Mouse (Mus musculus): Measurements from ENCODE around the gene Clec3a. TPM values are rescaled to one million over a fixed set of nuclear protein-coding genes. Genes with fewer than 3 reads are reported as not detected.

The Clec3a gene
- not detected in 2 replicates for polyA plus RNA-seq (2015; fragmentation: Nextera tagmentation; extraction: Ambion mirVana)

DNA sequence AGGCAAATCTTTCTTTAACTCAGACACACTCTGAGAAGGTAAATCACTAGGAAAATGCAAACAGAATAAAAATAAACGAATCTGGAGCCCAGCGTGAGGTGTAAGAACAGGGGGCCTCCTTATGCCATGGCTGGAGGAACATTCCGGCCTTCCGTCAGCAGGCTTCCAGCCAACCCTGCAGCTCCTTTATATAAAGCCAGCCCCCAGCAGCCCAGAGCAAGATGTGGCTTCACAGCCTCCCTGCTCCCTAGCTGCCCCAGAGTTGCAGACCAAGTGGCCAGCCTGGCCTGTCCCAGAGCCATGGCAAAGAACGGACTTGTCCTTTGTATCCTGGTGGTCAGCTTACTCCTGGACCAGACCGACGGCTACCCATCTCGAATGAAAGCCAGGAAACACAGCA, at the start of gene Clec3a:
Clec3a (plus strand) TSS at position 301 of the 400 bp plus-strand sequence.
- no peak within 1 kb of the TSS for H3K4me3 ChIP-seq (replicated peaks)
- no peak within 1 kb of the TSS for H3K4me2 ChIP-seq
- WGBS (ENCODE audit: insufficient replicate concordance) = 63% methylated on average over 8 of the region's 8 CpGs
- DNase-seq (no peak), ATAC-seq (ENCODE audit: low read depth) (no peak)
- H3K27ac ChIP-seq = no peak within 1 kb of the TSS
- H3K4me1 ChIP-seq (replicated peaks) = no peaks in the 10 kb centered on the region
- H3K27me3 ChIP-seq = no peaks in the 10 kb centered on the region
- H3K9ac ChIP-seq = no peak within 1 kb of the TSS
- H3K9me3 ChIP-seq (replicated peaks) = no peaks in the 10 kb centered on the region
- no peaks in the 10 kb centered on the region for H3K36me3 ChIP-seq

DNA sequence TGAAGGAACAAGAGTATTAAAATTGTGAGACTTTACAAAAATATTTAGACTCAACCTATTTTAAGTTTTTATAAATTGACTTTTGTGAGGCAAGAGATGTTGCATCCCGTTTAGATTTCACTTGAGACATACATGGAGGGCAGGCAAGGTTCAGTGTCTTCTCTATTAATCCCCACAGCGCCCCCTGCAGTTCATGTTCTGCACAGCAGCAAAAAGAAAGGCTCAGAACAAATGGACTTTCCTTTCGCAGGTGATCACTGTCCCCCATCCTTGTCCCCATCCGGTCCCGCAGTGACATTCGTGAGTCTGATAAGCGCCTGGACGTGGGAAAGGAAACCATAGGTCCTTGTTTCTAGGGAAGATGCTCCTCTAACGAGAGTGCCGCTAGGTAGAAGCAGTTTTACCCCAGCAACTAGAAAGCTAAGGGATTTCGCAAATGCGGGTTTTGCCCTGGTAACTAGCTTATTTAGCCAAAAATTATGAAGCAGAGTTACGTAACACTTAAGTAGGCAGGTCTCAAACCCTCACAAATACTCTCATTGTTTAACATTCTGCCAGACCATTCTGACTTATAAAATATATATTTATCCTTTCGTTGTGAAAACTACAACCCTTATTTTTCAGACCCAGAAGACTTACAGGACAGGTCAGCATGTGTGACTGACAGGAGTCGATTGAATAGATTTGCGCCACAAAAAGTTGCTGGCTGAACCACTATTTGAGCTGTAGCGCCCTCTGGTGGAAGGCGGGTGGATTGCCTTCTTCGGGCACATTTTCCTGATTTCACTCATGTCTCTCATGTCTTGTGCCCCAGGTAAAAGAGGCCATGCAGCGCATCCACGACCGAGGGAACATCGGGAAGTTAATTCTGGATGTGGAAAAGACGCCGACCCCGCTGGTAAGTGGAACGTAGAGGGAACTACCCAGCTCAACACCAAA, 48.6 kb upstream of the Clec3a start:
- Histone ChIP-seq H3K27ac (no peak overlapping the region), H3K4me2 (no peak overlapping the region)
- ATAC-seq (ENCODE audit: low read depth) = no peak

DNA sequence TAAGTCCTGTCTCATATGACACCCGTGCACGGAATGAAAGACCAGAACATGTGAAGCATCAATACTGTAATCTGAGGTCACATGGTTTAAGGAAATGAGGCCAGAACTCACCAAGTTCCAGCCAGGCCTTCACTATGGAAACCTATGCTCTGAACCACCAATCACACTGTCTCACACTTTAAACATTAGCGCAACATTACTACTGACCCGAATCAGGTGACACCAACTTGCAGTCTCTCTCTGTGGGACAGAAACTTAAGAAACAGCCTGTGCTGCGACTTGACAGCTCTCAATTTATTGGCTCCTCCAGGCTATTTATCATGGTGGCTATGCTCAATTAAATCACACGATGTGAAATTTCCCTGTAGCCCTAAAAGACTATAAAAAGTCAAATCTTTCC, 43.5 kb upstream of the Clec3a start:
- no peaks in the 10 kb centered on the region for H3K36me3 ChIP-seq
- DNase-seq (no peak), ATAC-seq (ENCODE audit: low read depth) (no peak)
- H3K9me3 ChIP-seq (replicated peaks) = no peaks in the 10 kb centered on the region
- no peak overlapping the region for H3K4me2 ChIP-seq
- no peak overlapping the region for H3K9ac ChIP-seq
- no peak overlapping the region for H3K4me3 ChIP-seq (replicated peaks)
- H3K4me1 ChIP-seq (replicated peaks) = no peaks in the 10 kb centered on the region
- 66% methylated on average over 6 of the region's 6 CpGs for WGBS (ENCODE audit: insufficient replicate concordance)
- H3K27ac ChIP-seq = no peak overlapping the region
- no peaks in the 10 kb centered on the region for H3K27me3 ChIP-seq

More for the DNA sequence above, 48.6 kb upstream of the Clec3a start:
- Histone ChIP-seq H3K4me1 (replicated peaks) (no peaks in the 10 kb centered on the region), H3K4me3 (replicated peaks) (no peak overlapping the region), H3K27me3 (no peaks in the 10 kb centered on the region), H3K36me3 (no peaks in the 10 kb centered on the region), H3K9me3 (replicated peaks) (no peaks in the 10 kb centered on the region), H3K9ac (no peak overlapping the region)
- 27% methylated on average over 27 of the region's 27 CpGs for WGBS (ENCODE audit: insufficient replicate concordance)
- DNase-seq = peak; percentile 16

DNA sequence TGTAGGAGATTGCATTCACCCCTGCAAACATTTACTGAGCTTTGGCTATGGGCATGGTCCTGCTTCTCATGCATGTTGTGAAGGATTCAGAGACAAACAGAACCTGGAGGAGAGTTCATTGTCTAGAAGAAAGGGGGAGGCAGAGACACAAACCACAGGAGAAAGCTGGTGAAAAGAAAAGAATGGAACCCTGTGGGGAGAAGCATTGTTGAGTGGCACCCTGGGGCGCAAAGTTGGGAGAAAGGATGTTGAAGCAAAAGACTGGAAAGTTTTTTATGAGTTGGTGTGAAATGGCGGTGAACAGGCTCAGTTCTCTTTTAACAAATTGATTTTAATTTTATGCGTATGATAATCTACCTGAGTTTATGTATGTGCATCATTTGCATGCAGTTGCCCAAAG, 33.7 kb upstream of the Clec3a start:
- H3K36me3 ChIP-seq = no peaks in the 10 kb centered on the region
- H3K9ac ChIP-seq = no peak overlapping the region
- 70% methylated on average over 3 of the region's 3 CpGs for whole genome bisulfite sequencing (ENCODE audit: insufficient replicate concordance)
- no peak overlapping the region for H3K27ac ChIP-seq
- H3K4me1 ChIP-seq (replicated peaks) = no peaks in the 10 kb centered on the region
- DNase-seq (no peak), ATAC-seq (ENCODE audit: low read depth) (no peak)
- H3K4me3 ChIP-seq (replicated peaks) = no peak overlapping the region
- no peaks in the 10 kb centered on the region for H3K27me3 ChIP-seq
- no peaks in the 10 kb centered on the region for H3K9me3 ChIP-seq (replicated peaks)
- H3K4me2 ChIP-seq = no peak overlapping the region

DNA sequence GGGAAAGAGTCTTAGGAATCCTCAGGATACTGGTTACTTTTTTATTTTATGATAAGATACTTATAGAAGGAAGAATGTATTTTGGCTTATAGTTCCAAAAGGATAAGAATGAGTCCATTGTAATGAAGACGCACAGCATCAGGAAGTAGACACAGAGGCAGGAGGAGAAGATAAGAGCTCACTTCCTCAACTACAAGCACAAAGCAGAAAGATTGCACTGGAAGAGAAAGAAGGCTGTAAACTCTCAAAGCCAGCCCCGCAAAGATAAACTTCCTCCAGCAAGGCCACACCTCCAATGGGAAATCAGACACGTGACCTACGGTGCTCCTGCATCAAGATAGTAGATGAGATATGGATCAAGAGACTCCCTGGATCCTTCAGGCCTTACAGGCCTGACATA, 30.4 kb upstream of the Clec3a start:
- no peaks in the 10 kb centered on the region for H3K4me1 ChIP-seq (replicated peaks)

DNA sequence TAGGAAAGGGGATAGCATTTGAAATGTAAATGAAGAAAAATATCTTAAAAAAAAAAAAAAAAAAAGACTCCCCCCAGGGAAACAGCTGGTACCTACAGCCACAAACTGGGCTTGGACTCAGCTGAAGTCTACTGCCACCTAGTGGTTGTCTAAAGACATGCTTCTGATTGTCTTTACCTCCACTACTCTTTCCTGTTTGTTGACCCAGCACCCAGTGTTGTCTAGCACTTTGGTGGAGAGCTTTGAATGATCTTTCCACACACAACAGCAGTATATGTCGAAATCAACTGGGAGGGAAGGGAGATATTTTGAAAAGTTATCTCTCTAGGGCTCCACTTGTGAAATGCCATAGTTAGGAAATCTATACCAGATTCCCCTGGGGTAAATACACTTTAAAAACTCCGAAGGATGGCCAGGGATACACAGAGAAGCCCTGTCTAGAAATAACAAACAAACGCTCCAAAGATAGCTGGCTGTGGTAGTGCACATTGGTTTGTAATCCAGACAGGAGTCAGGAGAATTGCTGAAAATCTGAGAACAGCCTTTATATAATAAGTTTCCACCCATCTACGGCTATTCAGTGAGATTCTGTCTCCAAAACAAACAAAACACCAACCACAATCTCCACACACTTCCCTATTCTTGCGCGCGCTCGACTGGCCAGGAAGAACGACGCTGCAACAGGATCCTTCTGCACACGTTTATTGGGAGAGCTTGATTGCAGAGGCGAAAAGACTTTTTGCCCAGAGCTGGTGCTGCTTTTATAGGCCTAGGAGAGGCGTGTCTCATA, 27.2 kb upstream of the Clec3a start:
- Histone ChIP-seq H3K4me3 (replicated peaks) (no peak overlapping the region), H3K27me3 (no peaks in the 10 kb centered on the region), H3K9me3 (replicated peaks) (no peaks in the 10 kb centered on the region), H3K4me1 (replicated peaks) (no peaks in the 10 kb centered on the region), H3K4me2 (no peak overlapping the region), H3K27ac (no peak overlapping the region), H3K9ac (no peak overlapping the region), H3K36me3 (no peaks in the 10 kb centered on the region)
- DNase-seq (no peak), ATAC-seq (ENCODE audit: low read depth) (no peak)
- WGBS (ENCODE audit: insufficient replicate concordance) = 42% methylated on average over 12 of the region's 13 CpGs

More for the DNA sequence above, 30.4 kb upstream of the Clec3a start:
- Histone ChIP-seq H3K4me3 (replicated peaks) (no peak overlapping the region), H3K4me2 (no peak overlapping the region), H3K36me3 (no peaks in the 10 kb centered on the region), H3K9me3 (replicated peaks) (no peaks in the 10 kb centered on the region), H3K27ac (no peak overlapping the region), H3K27me3 (no peaks in the 10 kb centered on the region), H3K9ac (no peak overlapping the region)
- ATAC-seq (ENCODE audit: low read depth) (no peak), DNase-seq (no peak)
- WGBS (ENCODE audit: insufficient replicate concordance) = 13% methylated on average over 4 of the region's 4 CpGs

DNA sequence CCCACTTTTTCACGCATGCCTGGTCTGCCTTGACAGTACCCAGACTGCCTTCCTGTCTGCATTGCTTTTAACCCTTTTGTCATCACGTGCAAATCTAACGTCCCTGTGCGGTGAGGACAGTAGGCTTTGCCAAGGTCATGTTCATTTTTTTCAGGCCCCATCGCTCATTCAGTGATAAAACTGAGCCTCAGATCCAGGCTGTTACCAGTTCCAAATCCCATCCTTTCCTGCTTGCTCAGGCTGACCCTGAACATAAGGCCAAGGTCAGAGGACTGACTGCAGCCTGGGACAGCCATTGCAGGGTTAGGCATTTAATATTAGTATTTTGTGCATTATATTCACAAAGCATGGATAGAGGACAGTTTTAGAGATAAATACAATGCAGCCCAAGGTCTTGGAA, 19.6 kb upstream of the Clec3a start:
- Histone ChIP-seq H3K4me3 (replicated peaks) (no peak overlapping the region), H3K4me1 (replicated peaks) (no peaks in the 10 kb centered on the region), H3K9me3 (replicated peaks) (no peaks in the 10 kb centered on the region), H3K4me2 (no peak overlapping the region), H3K27ac (no peak overlapping the region), H3K9ac (no peak overlapping the region), H3K27me3 (no peaks in the 10 kb centered on the region), H3K36me3 (no peaks in the 10 kb centered on the region)
- DNase-seq = no peak
- ATAC-seq (ENCODE audit: low read depth) = no peak
- WGBS (ENCODE audit: insufficient replicate concordance) = 79% methylated on average over 5 of the region's 5 CpGs

DNA sequence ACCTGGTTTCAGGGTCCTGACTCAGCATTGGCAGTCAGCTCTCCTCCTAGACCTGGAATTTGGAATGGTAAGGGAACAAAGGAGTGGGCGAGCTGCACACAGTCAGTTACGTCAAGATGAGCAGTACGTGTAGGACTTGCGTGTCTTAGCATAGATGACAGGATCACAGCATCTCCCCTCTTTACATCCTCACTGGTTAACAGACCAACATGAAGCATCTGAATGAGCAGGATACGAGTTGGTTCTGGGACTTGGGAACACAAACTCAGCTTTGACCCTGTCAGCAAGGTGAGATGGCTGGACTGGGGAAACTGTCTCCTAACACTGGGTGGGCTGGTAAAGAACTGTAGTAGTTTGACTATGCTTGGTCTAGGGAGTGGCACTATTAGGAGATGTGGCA, 18.6 kb upstream of the Clec3a start:
- ATAC-seq (ENCODE audit: low read depth) (no peak), DNase-seq (no peak)
- 79% methylated on average over 5 of the region's 5 CpGs for WGBS (ENCODE audit: insufficient replicate concordance)
- no peaks in the 10 kb centered on the region for H3K9me3 ChIP-seq (replicated peaks)
- H3K36me3 ChIP-seq = no peaks in the 10 kb centered on the region
- no peak overlapping the region for H3K9ac ChIP-seq
- H3K4me2 ChIP-seq = no peak overlapping the region
- no peak overlapping the region for H3K4me3 ChIP-seq (replicated peaks)
- no peaks in the 10 kb centered on the region for H3K4me1 ChIP-seq (replicated peaks)
- H3K27me3 ChIP-seq = no peaks in the 10 kb centered on the region
- H3K27ac ChIP-seq = no peak overlapping the region

DNA sequence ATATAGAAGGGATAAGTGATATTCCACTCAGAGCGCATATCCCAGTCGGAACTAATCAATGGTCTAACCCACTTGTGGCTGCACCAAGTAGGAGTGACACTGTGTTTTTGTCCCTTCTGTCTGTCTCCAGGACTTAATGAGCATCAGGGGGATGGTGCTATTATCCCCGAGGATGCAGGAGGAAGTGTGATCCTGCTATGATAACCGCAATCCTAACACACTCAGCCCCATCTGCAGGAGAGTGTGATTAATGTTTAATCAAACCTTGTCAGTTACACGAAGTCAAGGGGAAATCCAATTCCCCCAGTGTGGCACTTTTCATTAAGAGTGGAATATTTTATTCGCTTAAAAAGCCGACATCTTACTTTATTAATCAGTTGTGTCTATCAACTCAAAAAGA, 16.2 kb upstream of the Clec3a start:
- no peak for DNase-seq

DNA sequence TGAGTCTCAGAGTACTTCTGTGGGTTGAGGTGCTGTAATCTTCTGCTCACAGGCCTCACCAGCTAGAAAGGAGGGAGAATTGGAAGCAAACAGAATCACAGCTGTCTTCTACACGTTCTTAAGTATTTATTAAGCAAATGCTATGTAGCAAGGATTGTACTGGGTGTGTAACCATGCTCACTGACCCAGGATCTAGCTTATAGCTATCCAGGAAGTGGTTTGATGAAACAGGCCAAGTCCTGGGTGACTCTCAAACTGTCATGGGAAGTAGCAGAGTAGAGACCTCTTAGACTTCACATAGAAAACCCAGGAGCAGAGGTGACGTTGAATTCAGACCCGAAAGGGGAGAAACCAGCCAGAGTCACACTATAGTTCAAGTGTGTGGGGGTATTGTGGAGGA, 6.5 kb upstream of the Clec3a start:
- no peak overlapping the region for H3K4me3 ChIP-seq (replicated peaks)
- WGBS (ENCODE audit: insufficient replicate concordance) = 53% methylated on average over 3 of the region's 3 CpGs
- H3K4me1 ChIP-seq (replicated peaks) = no peaks in the 10 kb centered on the region
- H3K4me2 ChIP-seq = no peak overlapping the region
- no peak overlapping the region for H3K9ac ChIP-seq
- DNase-seq (no peak), ATAC-seq (ENCODE audit: low read depth) (no peak)
- no peaks in the 10 kb centered on the region for H3K36me3 ChIP-seq
- no peak overlapping the region for H3K27ac ChIP-seq
- no peaks in the 10 kb centered on the region for H3K27me3 ChIP-seq
- no peaks in the 10 kb centered on the region for H3K9me3 ChIP-seq (replicated peaks)

More for the DNA sequence above, 16.2 kb upstream of the Clec3a start:
- Histone ChIP-seq H3K36me3 (no peaks in the 10 kb centered on the region), H3K4me1 (replicated peaks) (no peaks in the 10 kb centered on the region), H3K27ac (no peak overlapping the region), H3K9ac (no peak overlapping the region), H3K4me2 (no peak overlapping the region), H3K9me3 (replicated peaks) (no peaks in the 10 kb centered on the region), H3K4me3 (replicated peaks) (no peak overlapping the region), H3K27me3 (no peaks in the 10 kb centered on the region)
- 52% methylated on average over 7 of the region's 7 CpGs for WGBS (ENCODE audit: insufficient replicate concordance)
- no peak for ATAC-seq (ENCODE audit: low read depth)

DNA sequence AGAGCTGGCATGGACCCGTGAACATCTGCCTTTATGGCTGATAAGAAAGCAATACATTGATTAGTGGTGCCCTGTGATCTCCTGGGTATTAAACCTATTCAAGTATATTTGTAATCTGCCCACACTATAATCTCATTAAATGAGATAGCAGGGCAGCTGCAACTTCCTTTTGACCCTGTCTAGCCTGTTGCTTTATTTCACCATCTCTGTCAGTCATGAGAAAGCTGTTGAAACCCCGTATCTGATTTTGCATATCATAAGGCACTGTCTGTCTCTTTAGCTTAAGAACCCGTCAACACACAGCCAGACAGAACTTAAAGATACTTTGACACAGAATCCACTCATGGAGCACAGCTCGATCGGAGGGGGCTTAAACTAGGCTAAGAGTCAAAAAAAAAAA, 600 bp downstream of the Clec3a start:
- no peak for ATAC-seq (ENCODE audit: low read depth)

More for the DNA sequence above, 600 bp downstream of the Clec3a start:
- no peaks in the 10 kb centered on the region for H3K27me3 ChIP-seq
- no peaks in the 10 kb centered on the region for H3K36me3 ChIP-seq
- DNase-seq = no peak
- H3K27ac ChIP-seq = no peak overlapping the region
- no peak overlapping the region for H3K4me3 ChIP-seq (replicated peaks)
- no peak overlapping the region for H3K4me2 ChIP-seq
- no peak overlapping the region for H3K9ac ChIP-seq
- H3K4me1 ChIP-seq (replicated peaks) = no peaks in the 10 kb centered on the region
- H3K9me3 ChIP-seq (replicated peaks) = no peaks in the 10 kb centered on the region
- 46% methylated on average over 5 of the region's 5 CpGs for WGBS (ENCODE audit: insufficient replicate concordance)
